Mouse (Mus musculus) kidney, embryonic 16.5 days (tissue): Measurements from ENCODE around the gene Megf11. TPM values are rescaled to one million over a fixed set of nuclear protein-coding genes. Genes with fewer than 3 reads are reported as not detected.

Experiments
- ATAC-seq: fragments of 200-750 bp; cut with Nextera tagmentation; 2 replicates; pipeline ENCODE4 v1.8.0; 2017; ENCODE audit warnings: moderate TSS enrichment; ENCODE audit not compliant: low FRiP score, low TSS enrichment
- H3K27ac ChIP-seq: fragments of 300-500 bp; sonication (generic); 2 replicates; pipeline ENCODE4 v1.5.1; 2014; ENCODE audit warnings: low read length
- H3K27me3 ChIP-seq: fragments of 300-500 bp; sonication (generic); 2 replicates; pipeline ENCODE4 v1.6.1; 2014; ENCODE audit warnings: low read length, control low read depth, mixed read lengths; ENCODE audit not compliant: insufficient read depth
- H3K36me3 ChIP-seq: fragments of 300-500 bp; sonication (generic); 2 replicates; pipeline ENCODE4 v1.6.1; 2014; ENCODE audit warnings: low read length, control low read depth, mixed read lengths; ENCODE audit not compliant: insufficient read depth
- H3K4me1 ChIP-seq: fragments of 300-500 bp; sonication (generic); 2 replicates; pipeline ENCODE4 v1.6.1; 2014; ENCODE audit warnings: low read length, control low read depth, mixed read lengths; ENCODE audit not compliant: insufficient read depth
- H3K4me2 ChIP-seq: fragments of 300-500 bp; sonication (generic); replicated peaks from 2 replicates; pipeline ENCODE4 v1.6.1; 2014; ENCODE audit warnings: low read depth, low read length
- H3K4me3 ChIP-seq: fragments of 300-500 bp; sonication (generic); 2 replicates; pipeline ENCODE4 v1.5.1; 2014; ENCODE audit warnings: mild to moderate bottlenecking, low read length
- H3K9ac ChIP-seq: fragments of 300-500 bp; sonication (generic); replicated peaks from 2 replicates; pipeline ENCODE4 v1.6.1; 2014; ENCODE audit warnings: low read length
- H3K9me3 ChIP-seq: fragments of 300-500 bp; sonication (generic); 2 replicates; pipeline ENCODE4 v1.6.1; 2016; ENCODE audit warnings: low read length, control low read depth
- WGBS: fragments of 180-500 bp; shearing (Covaris S2); extraction: QIAGEN DNeasy Blood & Tissue Kit; methylation state at CpG from one replicate; pipeline ENCODE4 v1.1.7; 2014; 5-methylcytosine and 5-hydroxymethylcytosine counted together
- polyA plus RNA-seq: library from polyadenylated mRNA; unstranded; fragments of >200 nt; fragmentation: Nextera tagmentation; extraction: Ambion mirVana; gene quantifications from 2 replicates; pipeline ENCODE4 v1.2.1, GENCODE M21; 2015

Megf11 gene
- polyA plus RNA-seq, 1 experiment from 2014 or later = 4.7 TPM

GRCm38 (mm10) chr9:64503996-64504395, 118.6 kb downstream of the Megf11 start:
- no peaks in the 10 kb centered on the region for H3K27me3 ChIP-seq
- whole genome bisulfite sequencing = 91% methylated on average over 1 of the region's 1 CpGs
- no peaks in the 10 kb centered on the region for H3K36me3 ChIP-seq
- H3K9ac ChIP-seq = no peak overlapping the region
- H3K4me2 ChIP-seq = no peak overlapping the region
- H3K4me1 ChIP-seq = peaks cover 22% of the 10 kb centered on the region
- no peaks in the 10 kb centered on the region for H3K9me3 ChIP-seq
- ATAC-seq = no peak
- H3K4me3 ChIP-seq = no peak overlapping the region
- no peak overlapping the region for H3K27ac ChIP-seq

- no peak for ATAC-seq
- Histone ChIP-seq H3K27ac (no peak overlapping the region), H3K27me3 (no peaks in the 10 kb centered on the region), H3K9ac (no peak overlapping the region), H3K4me1 (peaks cover 22% of the 10 kb centered on the region), H3K9me3 (no peaks in the 10 kb centered on the region), H3K4me2 (no peak overlapping the region), H3K4me3 (no peak overlapping the region), H3K36me3 (no peaks in the 10 kb centered on the region)
- 83% methylated on average over 3 of the region's 3 CpGs for WGBS
These were observed 119.0 kb downstream of the Megf11 start for GRCm38 (mm10) chr9:64504456-64504855.

- no peak overlapping the region for H3K9ac ChIP-seq
- no peaks in the 10 kb centered on the region for H3K27me3 ChIP-seq
- no peak overlapping the region for H3K27ac ChIP-seq
- H3K4me3 ChIP-seq = no peak overlapping the region
- 48% methylated on average over 8 of the region's 8 CpGs for WGBS
- no peak overlapping the region for H3K4me2 ChIP-seq
- no peaks in the 10 kb centered on the region for H3K9me3 ChIP-seq
- H3K4me1 ChIP-seq = peaks cover 22% of the 10 kb centered on the region
- no peaks in the 10 kb centered on the region for H3K36me3 ChIP-seq
- no peak for ATAC-seq
These were observed 119.5 kb downstream of the Megf11 start for GRCm38 (mm10) chr9:64504921-64505320.

GRCm38 (mm10) chr9:64506440-64507206, 121.2 kb downstream of the Megf11 start:
- no peaks in the 10 kb centered on the region for H3K9me3 ChIP-seq
- H3K27ac ChIP-seq = peak overlapping the region; percentile 36
- H3K9ac ChIP-seq = no peak overlapping the region
- ATAC-seq = peak; percentile 40
- H3K36me3 ChIP-seq = no peaks in the 10 kb centered on the region
- H3K4me2 ChIP-seq = no peak overlapping the region
- WGBS = 59% methylated on average over 11 of the region's 11 CpGs
- no peaks in the 10 kb centered on the region for H3K27me3 ChIP-seq
- peaks cover 35% of the 10 kb centered on the region for H3K4me1 ChIP-seq
- no peak overlapping the region for H3K4me3 ChIP-seq

GRCm38 (mm10) chr9:64507207-64507517, 121.7 kb downstream of the Megf11 start:
- no peak overlapping the region for H3K4me2 ChIP-seq
- WGBS = 40% methylated on average over 6 of the region's 6 CpGs
- no peak overlapping the region for H3K4me3 ChIP-seq
- peak overlapping the region; percentile 23; the same call in 1 of the 2 replicates for H3K27ac ChIP-seq
- no peaks in the 10 kb centered on the region for H3K27me3 ChIP-seq
- peak; percentile 55; the same call in 1 of the 2 replicates for ATAC-seq
- H3K9ac ChIP-seq = no peak overlapping the region
- H3K4me1 ChIP-seq = peaks cover 35% of the 10 kb centered on the region
- no peaks in the 10 kb centered on the region for H3K9me3 ChIP-seq
- H3K36me3 ChIP-seq = no peaks in the 10 kb centered on the region

GRCm38 (mm10) chr9:64507995-64508394, 122.6 kb downstream of the Megf11 start:
- peaks cover 35% of the 10 kb centered on the region for H3K4me1 ChIP-seq

GRCm38 (mm10) chr9:64514826-64515225, 129.4 kb downstream of the Megf11 start:
- Histone ChIP-seq H3K4me3 (no peak overlapping the region), H3K9ac (no peak overlapping the region), H3K27ac (no peak overlapping the region), H3K36me3 (no peaks in the 10 kb centered on the region), H3K27me3 (no peaks in the 10 kb centered on the region), H3K4me1 (peaks cover 13% of the 10 kb centered on the region; the same call in 1 of the 2 replicates), H3K4me2 (no peak overlapping the region), H3K9me3 (no peaks in the 10 kb centered on the region)
- no peak for ATAC-seq
- WGBS = 56% methylated on average over 6 of the region's 6 CpGs

More at GRCm38 (mm10) chr9:64507995-64508394, 122.6 kb downstream of the Megf11 start:
- no peaks in the 10 kb centered on the region for H3K9me3 ChIP-seq
- no peak overlapping the region for H3K4me3 ChIP-seq
- ATAC-seq = no peak
- H3K27ac ChIP-seq = no peak overlapping the region
- WGBS = 16% methylated on average over 7 of the region's 7 CpGs
- no peak overlapping the region for H3K9ac ChIP-seq
- H3K4me2 ChIP-seq = no peak overlapping the region
- no peaks in the 10 kb centered on the region for H3K27me3 ChIP-seq
- H3K36me3 ChIP-seq = no peaks in the 10 kb centered on the region

GRCm38 (mm10) chr9:64519921-64520746, 134.7 kb downstream of the Megf11 start:
- Histone ChIP-seq H3K36me3 (no peaks in the 10 kb centered on the region), H3K9me3 (no peaks in the 10 kb centered on the region), H3K9ac (no peak overlapping the region), H3K27ac (no peak overlapping the region), H3K27me3 (0 out of 2 replicates have a peak, but pooled peaks cover 2% of the 10 kb centered on the region), H3K4me1 (peaks cover 23% of the 10 kb centered on the region), H3K4me2 (no peak overlapping the region), H3K4me3 (no peak overlapping the region)
- 52% methylated on average over 12 of the region's 12 CpGs for WGBS
- ATAC-seq = no peak

GRCm38 (mm10) chr9:64520747-64521283, 135.4 kb downstream of the Megf11 start:
- H3K27me3 ChIP-seq = 0 out of 2 replicates have a peak, but pooled peaks cover 2% of the 10 kb centered on the region
- no peak overlapping the region for H3K27ac ChIP-seq
- no peak overlapping the region for H3K4me2 ChIP-seq
- H3K36me3 ChIP-seq = no peaks in the 10 kb centered on the region
- H3K4me3 ChIP-seq = no peak overlapping the region
- peaks cover 23% of the 10 kb centered on the region for H3K4me1 ChIP-seq
- no peaks in the 10 kb centered on the region for H3K9me3 ChIP-seq
- WGBS = 58% methylated on average over 4 of the region's 4 CpGs
- no peak for ATAC-seq
- H3K9ac ChIP-seq = no peak overlapping the region
